24 mouse cellular contexts compared by ENCODE assay signal in the genomic region with DNA sequence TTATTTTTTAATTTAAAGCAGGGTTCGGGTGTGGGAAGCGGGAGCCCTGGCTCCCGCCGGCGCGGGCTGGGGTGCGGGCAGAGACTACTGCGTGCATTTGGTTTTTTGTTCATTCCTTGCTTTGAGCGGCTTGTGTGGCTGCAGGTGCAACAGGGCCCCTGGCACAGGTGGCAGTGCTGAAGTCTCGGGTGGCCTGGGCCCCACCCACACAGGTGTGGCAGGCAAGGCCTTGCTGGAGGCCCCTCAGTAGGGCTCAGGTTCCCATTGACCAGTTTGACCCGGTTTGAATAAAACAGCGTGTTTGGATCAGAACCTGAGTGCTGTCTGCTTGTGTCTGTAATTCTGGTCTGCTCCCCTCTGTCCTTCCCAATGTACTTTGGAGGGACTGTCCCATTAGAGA. TPM values are rescaled to one million over a fixed set of nuclear protein-coding genes. Genes with fewer than 3 reads are reported as not detected.
A peak's percentile ranks its signal among the peaks of the same experiment; 100 is the strongest.
DNase-seq lines count a peak whose midpoint lies in the region; ATAC-seq and TF ChIP-seq lines count a peak whose summit lies in the region.
"Had no signal": no experiment of that assay in that cellular context is flagged by ENCODE, and none has a peak within 500 bp of the region (broad histone marks: within the 10 kb centered on the region; RNA-seq: fewer than 3 reads in every experiment).

No protein-coding gene starts in this region.

- no peak for TF ChIP-seq EP300 in lung, postnatal 0 days (IDR thresholded peaks at IDR 0.05)
- TF ChIP-seq EP300 in stomach, postnatal 0 days (optimal IDR thresholded peaks at IDR 0.05), result no peak

- no peak overlapping the region for H3K4me3 ChIP-seq in hindbrain, embryonic 10.5 days
- no peak overlapping the region for H3K4me3 ChIP-seq in hindbrain, embryonic 16.5 days (ENCODE audit: low read length)
- no peak overlapping the region for H3K4me3 ChIP-seq in lung, postnatal 0 days (ENCODE audit: low read depth, low read length)
- H3K4me3 ChIP-seq in intestine, embryonic 16.5 days (ENCODE audit: low read length), result no peak overlapping the region
- H3K4me3 ChIP-seq in stomach, postnatal 0 days (ENCODE audit: low read depth, low read length), result no peak overlapping the region
- H3K4me3 ChIP-seq: embryonic facial prominence, embryonic 10.5 days; embryonic facial prominence, embryonic 13.5 days; erythroblast, embryonic 14.5 days; gastrocnemius, adult 2 months had no signal

- H3K9ac ChIP-seq in hindbrain, embryonic 16.5 days (ENCODE audit: low read depth, low read length), result no peak overlapping the region
- H3K9ac ChIP-seq in lung, postnatal 0 days (replicated peaks; ENCODE audit: low read depth), result no peak overlapping the region
- H3K9ac ChIP-seq in intestine, embryonic 16.5 days (ENCODE audit: low read depth, low read length), result no peak overlapping the region
- no peak overlapping the region for H3K9ac ChIP-seq in stomach, postnatal 0 days (ENCODE audit: low read length)
- H3K9ac ChIP-seq: embryonic facial prominence, embryonic 13.5 days; forebrain, postnatal 0 days; hindbrain, embryonic 14.5 days had no signal

- H3K4me2 ChIP-seq in hindbrain, embryonic 16.5 days (ENCODE audit: low read length), result no peak overlapping the region
- no peak overlapping the region for H3K4me2 ChIP-seq in lung, postnatal 0 days (replicated peaks; ENCODE audit: low read depth, low read length)
- no peak overlapping the region for H3K4me2 ChIP-seq in intestine, embryonic 16.5 days (ENCODE audit: low read depth, low read length)
- no peak overlapping the region for H3K4me2 ChIP-seq in stomach, postnatal 0 days (replicated peaks; ENCODE audit: low read depth)
- H3K4me2 ChIP-seq: embryonic facial prominence, embryonic 13.5 days; heart, embryonic 11.5 days; hindbrain, embryonic 14.5 days had no signal

- DNase-seq in hindbrain, embryonic 10.5 days (ENCODE audit: low spot score), result no peak
- peak; percentile 4 for DNase-seq in lung, postnatal 0 days (ENCODE audit: low spot score)
- DNase-seq in lung, postnatal 36 days, result no peak
- peak; percentile 70 for DNase-seq in stomach, postnatal 0 days (ENCODE audit: low spot score)
- no peak for DNase-seq in cerebellum, adult 18-20 months
- DNase-seq: adrenal gland, postnatal 10 days; adrenal gland, postnatal 36 days; B cell, adult 2 months; cerebellum, adult 2 months; forebrain, postnatal 0 days; gastrocnemius, adult 2 months; gastrocnemius, postnatal 14 days; heart, adult 11 months had no signal

- TF ChIP-seq CTCF in lung, postnatal 0 days (IDR thresholded peaks at IDR 0.05), result no peak
- no peak for TF ChIP-seq CTCF in stomach, postnatal 0 days (IDR thresholded peaks at IDR 0.05; ENCODE audit: low read depth)

- 95% methylated on average over 12 of the region's 12 CpGs for WGBS in hindbrain, embryonic 10.5 days
- WGBS in hindbrain, embryonic 16.5 days, result 93% methylated on average over 12 of the region's 12 CpGs
- WGBS in lung, postnatal 0 days, result 87% methylated on average over 12 of the region's 12 CpGs
- WGBS in intestine, embryonic 16.5 days, result 80% methylated on average over 12 of the region's 12 CpGs
- WGBS in stomach, postnatal 0 days, result 83% methylated on average over 12 of the region's 12 CpGs

- no peaks in the 10 kb centered on the region for H3K9me3 ChIP-seq in hindbrain, embryonic 10.5 days
- H3K9me3 ChIP-seq in hindbrain, embryonic 16.5 days (ENCODE audit: control insufficient read depth, low read length), result no peaks in the 10 kb centered on the region
- H3K9me3 ChIP-seq in lung, postnatal 0 days (ENCODE audit: low read length), result no peaks in the 10 kb centered on the region
- H3K9me3 ChIP-seq in intestine, embryonic 16.5 days (ENCODE audit: control insufficient read depth, low read length), result no peaks in the 10 kb centered on the region
- no peaks in the 10 kb centered on the region for H3K9me3 ChIP-seq in stomach, postnatal 0 days (ENCODE audit: control insufficient read depth, low read length)
- H3K9me3 ChIP-seq: embryonic facial prominence, embryonic 10.5 days; embryonic facial prominence, embryonic 13.5 days; G1E had no signal

- 0 out of 2 replicates have a peak overlapping the region, but pooled peaks have one; percentile 35 for H3K27ac ChIP-seq in hindbrain, embryonic 10.5 days
- no peak overlapping the region for H3K27ac ChIP-seq in hindbrain, embryonic 16.5 days (ENCODE audit: low read depth, low read length)
- no peak overlapping the region for H3K27ac ChIP-seq in lung, postnatal 0 days (ENCODE audit: low read length)
- peak overlapping the region; percentile 11; the same call in 1 of the 2 replicates for H3K27ac ChIP-seq in intestine, embryonic 16.5 days (ENCODE audit: low read length)
- H3K27ac ChIP-seq in stomach, postnatal 0 days (replicated peaks), result 0 out of 2 replicates have a peak overlapping the region, but pooled peaks have one; percentile 18
- H3K27ac ChIP-seq: embryonic facial prominence, embryonic 10.5 days; embryonic facial prominence, embryonic 13.5 days; gastrocnemius, adult 2 months; hindbrain, embryonic 14.5 days had no signal

- no peaks in the 10 kb centered on the region for H3K27me3 ChIP-seq in hindbrain, embryonic 10.5 days (ENCODE audit: insufficient read depth, poor library complexity, severe bottlenecking)
- H3K27me3 ChIP-seq in hindbrain, embryonic 16.5 days (replicated peaks; ENCODE audit: control insufficient read depth, insufficient read depth, low read length), result no peaks in the 10 kb centered on the region
- no peaks in the 10 kb centered on the region for H3K27me3 ChIP-seq in lung, postnatal 0 days (replicated peaks; ENCODE audit: insufficient read depth, low read length)
- H3K27me3 ChIP-seq in intestine, embryonic 16.5 days (replicated peaks; ENCODE audit: control insufficient read depth, insufficient read depth, low read length), result no peaks in the 10 kb centered on the region
- H3K27me3 ChIP-seq in stomach, postnatal 0 days (ENCODE audit: control insufficient read depth, insufficient read depth, low read length), result no peaks in the 10 kb centered on the region
- H3K27me3 ChIP-seq: CH12.LX; embryonic facial prominence, embryonic 13.5 days; Patski had no signal

- peaks cover 67% of the 10 kb centered on the region for H3K36me3 ChIP-seq in hindbrain, embryonic 10.5 days
- H3K36me3 ChIP-seq in hindbrain, embryonic 16.5 days (ENCODE audit: control insufficient read depth, insufficient read depth, low read length), result peaks cover 34% of the 10 kb centered on the region
- 0 out of 2 replicates have a peak, but pooled peaks cover 6% of the 10 kb centered on the region for H3K36me3 ChIP-seq in lung, postnatal 0 days (ENCODE audit: insufficient read depth, low read length)
- H3K36me3 ChIP-seq in intestine, embryonic 16.5 days (ENCODE audit: control insufficient read depth, insufficient read depth, low read length), result peaks cover 19% of the 10 kb centered on the region
- H3K36me3 ChIP-seq in stomach, postnatal 0 days (ENCODE audit: control insufficient read depth, insufficient read depth, low read length), result peaks cover 21% of the 10 kb centered on the region

- no peak for ATAC-seq in hindbrain, embryonic 16.5 days
- ATAC-seq in lung, postnatal 0 days, result no peak
- no peak for ATAC-seq in intestine, embryonic 16.5 days
- ATAC-seq in stomach, postnatal 0 days (ENCODE audit: low FRiP score, low TSS enrichment), result no peak
- ATAC-seq: forebrain, embryonic 14.5 days; forebrain, postnatal 0 days; Patski had no signal

- H3K4me1 ChIP-seq in hindbrain, embryonic 10.5 days (replicated peaks), result peaks cover 12% of the 10 kb centered on the region
- H3K4me1 ChIP-seq in hindbrain, embryonic 16.5 days (ENCODE audit: control insufficient read depth, insufficient read depth, low read depth, low read length), result peaks cover 6% of the 10 kb centered on the region
- H3K4me1 ChIP-seq in lung, postnatal 0 days (ENCODE audit: insufficient read depth, low read depth, low read length), result peaks cover 9% of the 10 kb centered on the region; the same call in 1 of the 2 replicates
- H3K4me1 ChIP-seq in intestine, embryonic 16.5 days (ENCODE audit: control insufficient read depth, insufficient read depth, low read length), result peaks cover 7% of the 10 kb centered on the region
- H3K4me1 ChIP-seq in stomach, postnatal 0 days (replicated peaks; ENCODE audit: control insufficient read depth, insufficient read depth), result no peaks in the 10 kb centered on the region

RNA-seq across cellular contexts. Expression of a gene that starts 4.2 kb away (rescaled TPM):
- 971 and 1,039 TPM in 2 replicates for polyA plus RNA-seq in hindbrain, embryonic 10.5 days (2016; fragmentation: Nextera tagmentation; extraction: Ambion mirVana)
- polyA plus RNA-seq in hindbrain, embryonic 16.5 days (2015; fragmentation: Nextera tagmentation; extraction: Ambion mirVana), result 491 and 527 TPM in 2 replicates
- 651 and 741 TPM in 2 replicates for polyA plus RNA-seq in lung, postnatal 0 days (2015; fragmentation: Nextera tagmentation; extraction: Ambion mirVana)
- polyA plus RNA-seq in intestine, embryonic 16.5 days (2015; fragmentation: Nextera tagmentation; extraction: Ambion mirVana), result 894 and 922 TPM in 2 replicates
- polyA plus RNA-seq in stomach, postnatal 0 days (2015; fragmentation: Nextera tagmentation; extraction: Ambion mirVana), result 766 and 821 TPM in 2 replicates

RNA-seq across cellular contexts. Expression of a gene that starts 7.7 kb away (rescaled TPM):
- polyA plus RNA-seq in hindbrain, embryonic 10.5 days (2016; fragmentation: Nextera tagmentation; extraction: Ambion mirVana), result 30.4 and 86.1 TPM in 2 replicates
- polyA plus RNA-seq in hindbrain, embryonic 16.5 days (2015; fragmentation: Nextera tagmentation; extraction: Ambion mirVana), result 139 and 149 TPM in 2 replicates
- 0.57 and 0.85 TPM in 2 replicates for polyA plus RNA-seq in lung, postnatal 0 days (2015; fragmentation: Nextera tagmentation; extraction: Ambion mirVana)
- polyA plus RNA-seq in intestine, embryonic 16.5 days (2015; fragmentation: Nextera tagmentation; extraction: Ambion mirVana), result 2.4 and 3.1 TPM in 2 replicates
- polyA plus RNA-seq in stomach, postnatal 0 days (2015; fragmentation: Nextera tagmentation; extraction: Ambion mirVana), result 1.2 and 1.3 TPM in 2 replicates
- polyA plus RNA-seq: erythroblast, embryonic 14.5 days had no signal

RNA-seq across cellular contexts. Expression of a gene that starts 26.8 kb away (rescaled TPM):
- 51.0 and 51.2 TPM in 2 replicates for polyA plus RNA-seq in hindbrain, embryonic 10.5 days (2016; fragmentation: Nextera tagmentation; extraction: Ambion mirVana)
- polyA plus RNA-seq in hindbrain, embryonic 16.5 days (2015; fragmentation: Nextera tagmentation; extraction: Ambion mirVana), result 38.4 and 38.5 TPM in 2 replicates
- 37.8 and 38.1 TPM in 2 replicates for polyA plus RNA-seq in lung, postnatal 0 days (2015; fragmentation: Nextera tagmentation; extraction: Ambion mirVana)
- 36.8 and 37.6 TPM in 2 replicates for polyA plus RNA-seq in intestine, embryonic 16.5 days (2015; fragmentation: Nextera tagmentation; extraction: Ambion mirVana)
- polyA plus RNA-seq in stomach, postnatal 0 days (2015; fragmentation: Nextera tagmentation; extraction: Ambion mirVana), result 27.4 and 28.4 TPM in 2 replicates

RNA-seq across cellular contexts. Expression of a gene that starts 27.3 kb away (rescaled TPM):
- 38.3 and 45.1 TPM in 2 replicates for polyA plus RNA-seq in hindbrain, embryonic 10.5 days (2016; fragmentation: Nextera tagmentation; extraction: Ambion mirVana)
- 31.8 and 32.6 TPM in 2 replicates for polyA plus RNA-seq in hindbrain, embryonic 16.5 days (2015; fragmentation: Nextera tagmentation; extraction: Ambion mirVana)
- 23.5 and 25.4 TPM in 2 replicates for polyA plus RNA-seq in lung, postnatal 0 days (2015; fragmentation: Nextera tagmentation; extraction: Ambion mirVana)
- 91.0 and 106 TPM in 2 replicates for polyA plus RNA-seq in intestine, embryonic 16.5 days (2015; fragmentation: Nextera tagmentation; extraction: Ambion mirVana)
- 16.3 and 17.4 TPM in 2 replicates for polyA plus RNA-seq in stomach, postnatal 0 days (2015; fragmentation: Nextera tagmentation; extraction: Ambion mirVana)

RNA-seq across cellular contexts. Expression of a gene that starts 32.2 kb away (rescaled TPM):
- 55.6 and 60.9 TPM in 2 replicates for polyA plus RNA-seq in hindbrain, embryonic 10.5 days (2016; fragmentation: Nextera tagmentation; extraction: Ambion mirVana)
- 31.7 and 32.8 TPM in 2 replicates for polyA plus RNA-seq in hindbrain, embryonic 16.5 days (2015; fragmentation: Nextera tagmentation; extraction: Ambion mirVana)
- polyA plus RNA-seq in lung, postnatal 0 days (2015; fragmentation: Nextera tagmentation; extraction: Ambion mirVana), result 58.4 and 64.8 TPM in 2 replicates
- 60.4 and 64.3 TPM in 2 replicates for polyA plus RNA-seq in intestine, embryonic 16.5 days (2015; fragmentation: Nextera tagmentation; extraction: Ambion mirVana)
- 50.3 and 51.2 TPM in 2 replicates for polyA plus RNA-seq in stomach, postnatal 0 days (2015; fragmentation: Nextera tagmentation; extraction: Ambion mirVana)

Comparison
In these comparisons a context has a peak if more than half of its experiments do, and no peak if none do; other contexts are left out.
1. DNase-seq: peak in lung, postnatal 0 days (single experiment) and stomach, postnatal 0 days (single experiment); none in hindbrain, embryonic 10.5 days (single experiment), lung, postnatal 36 days (single experiment) and cerebellum, adult 18-20 months (0 of 2).
2. H3K27ac ChIP-seq: peak in hindbrain, embryonic 10.5 days (single experiment), intestine, embryonic 16.5 days (single experiment) and stomach, postnatal 0 days (single experiment); none in hindbrain, embryonic 16.5 days (single experiment) and lung, postnatal 0 days (single experiment).